Mouse (Mus musculus) bone marrow macrophage, adult 2 months (primary cell): ENCODE results near the gene Cyp2b9.
"Not testable (repeated sequence)": the region's sequence is repeated elsewhere in the genome, so short reads cannot be mapped to it uniquely, and the experiment has no call there.

Source experiments
- CTCF ChIP-seq: IDR thresholded peaks from 2 replicates; pipeline ENCODE4 v1.5.1; 2012; ENCODE audit warnings: low read depth, mild to moderate bottlenecking, low read length, moderate library complexity
- POLR2A ChIP-seq: IDR thresholded peaks from 2 replicates; pipeline ENCODE4 v1.6.1; 2012; ENCODE audit warnings: mild to moderate bottlenecking, low read depth, low read length, borderline replicate concordance

GRCm38 (mm10) chr7:26139623-26140022 lies 33.6 kb upstream of the Cyp2b9 start:
- TF ChIP-seq CTCF, POLR2A: not testable (repeated sequence)
